Mouse (Mus musculus): ENCODE measurements at regions not wholly inside any gene's neighbourhood (a gene's known extent, or its start where the extent isn't known, plus 50 kb on each side); places are given as distances from the start of the nearest gene placed in this dataset.
A peak's percentile ranks its signal among the peaks of the same experiment; 100 is the strongest.

- no peak for DNase-seq (ENCODE audit: low read depth, low spot score)
Measured at GRCm38 (mm10) chr6:143535726-143536125, 368.7 kb downstream of the Etnk1 start.

- DNase-seq (ENCODE audit: low read depth, low spot score): no peak
Measured at GRCm38 (mm10) chr6:143536525-143537293, 369.7 kb downstream of the Etnk1 start.

GRCm38 (mm10) chr6:143547406-143547903 lies 380.4 kb downstream of the Etnk1 start:
- no peak for DNase-seq (ENCODE audit: low read depth, low spot score)

GRCm38 (mm10) chr6:143554946-143555345 lies 387.9 kb downstream of the Etnk1 start:
- DNase-seq (ENCODE audit: low read depth, low spot score): no peak

- DNase-seq (ENCODE audit: low read depth, low spot score): no peak
Measured at GRCm38 (mm10) chr6:143558046-143558884, 391.2 kb downstream of the Etnk1 start.

- no peak for DNase-seq (ENCODE audit: low read depth, low spot score)
Measured at GRCm38 (mm10) chr6:143559316-143559715, 392.3 kb downstream of the Etnk1 start.

GRCm38 (mm10) chr6:143561316-143562088 lies 394.5 kb downstream of the Etnk1 start:
- DNase-seq (ENCODE audit: low read depth, low spot score): no peak

GRCm38 (mm10) chr6:143571356-143572115 lies 404.5 kb downstream of the Etnk1 start:
- DNase-seq (ENCODE audit: low read depth, low spot score): no peak

GRCm38 (mm10) chr6:143579223-143579622 lies 412.2 kb downstream of the Etnk1 start:
- no peak for DNase-seq (ENCODE audit: low read depth, low spot score)

- no peak for DNase-seq (ENCODE audit: low read depth, low spot score)
Measured at GRCm38 (mm10) chr6:143589666-143590065, 422.6 kb downstream of the Etnk1 start.

- DNase-seq (ENCODE audit: low read depth, low spot score): no peak
Measured at GRCm38 (mm10) chr6:143590231-143590630, 423.2 kb downstream of the Etnk1 start.

GRCm38 (mm10) chr6:143592490-143592889 lies 425.5 kb downstream of the Etnk1 start:
- DNase-seq (ENCODE audit: low read depth, low spot score): no peak

- no peak for DNase-seq (ENCODE audit: low read depth, low spot score)
Measured at GRCm38 (mm10) chr6:143595486-143595885, 428.5 kb downstream of the Etnk1 start.

GRCm38 (mm10) chr6:143597414-143597813 lies 430.4 kb downstream of the Etnk1 start:
- no peak for DNase-seq (ENCODE audit: low read depth, low spot score)

GRCm38 (mm10) chr6:143598916-143599315 lies 431.9 kb downstream of the Etnk1 start:
- DNase-seq (ENCODE audit: low read depth, low spot score): no peak

- DNase-seq (ENCODE audit: low read depth, low spot score): peak; percentile 44
Measured at GRCm38 (mm10) chr6:143609100-143609499, 442.1 kb downstream of the Etnk1 start.

GRCm38 (mm10) chr6:143612966-143613365 lies 445.9 kb downstream of the Etnk1 start:
- DNase-seq (ENCODE audit: low read depth, low spot score): no peak

GRCm38 (mm10) chr6:143614431-143614987 lies 447.5 kb downstream of the Etnk1 start:
- no peak for DNase-seq (ENCODE audit: low read depth, low spot score)

GRCm38 (mm10) chr6:143615361-143615760 lies 448.3 kb downstream of the Etnk1 start:
- no peak for DNase-seq (ENCODE audit: low read depth, low spot score)

- no peak for DNase-seq (ENCODE audit: low read depth, low spot score)
Measured at GRCm38 (mm10) chr6:143616386-143616785, 449.4 kb downstream of the Etnk1 start.

- no peak for DNase-seq (ENCODE audit: low read depth, low spot score)
Measured at GRCm38 (mm10) chr6:143618558-143618957, 451.5 kb downstream of the Etnk1 start.

All from CD4-positive helper T cell, adult 2 months (primary cell).